Mouse (Mus musculus) spleen, adult 2 months (tissue): ENCODE data around the gene Rasal2. TPM values are rescaled to one million over a fixed set of nuclear protein-coding genes. Genes with fewer than 3 reads are reported as not detected.

Source experiments
- DNase-seq, 2 experiments: peaks; one replicate each; pipeline versions ENCODE4 v3.0.0 to v3.0.0-alpha.2; 2012 to 2021; ENCODE audit warnings: low spot score in 2 of 2, low read depth in 1 of 2
- H3K27ac ChIP-seq: fragments of 200-500 bp; 2 replicates; pipeline ENCODE4 v1.5.1; 2012; ENCODE audit warnings: low read length, inconsistent platforms; ENCODE audit not compliant: insufficient read depth
- H3K27me3 ChIP-seq: fragments of 200-500 bp; 2 replicates; pipeline ENCODE4 v1.6.1; 2012; ENCODE audit warnings: mild to moderate bottlenecking, moderate library complexity, low read length, inconsistent platforms; ENCODE audit not compliant: control insufficient read depth, insufficient read depth
- H3K36me3 ChIP-seq: fragments of 200-500 bp; 2 replicates; pipeline ENCODE4 v1.6.1; 2012; ENCODE audit warnings: mild to moderate bottlenecking, low read length, inconsistent platforms; ENCODE audit not compliant: control insufficient read depth, insufficient read depth
- H3K4me1 ChIP-seq: fragments of 200-500 bp; 2 replicates; pipeline ENCODE4 v1.6.1; 2011; ENCODE audit warnings: inconsistent platforms; ENCODE audit not compliant: control insufficient read depth, insufficient read depth, insufficient read length
- H3K4me3 ChIP-seq: fragments of 200-500 bp; 2 replicates; pipeline ENCODE4 v1.5.1; 2011; ENCODE audit warnings: mild to moderate bottlenecking, inconsistent platforms; ENCODE audit not compliant: insufficient read depth, insufficient read length; ENCODE audit errors: extremely low read depth
- CTCF ChIP-seq: fragments of 200-500 bp; IDR thresholded peaks from 2 replicates; pipeline ENCODE4 v1.5.1; 2011; ENCODE audit warnings: mild to moderate bottlenecking, inconsistent platforms; ENCODE audit not compliant: insufficient read depth, insufficient read length, insufficient replicate concordance; ENCODE audit errors: extremely low read depth
- POLR2A ChIP-seq: fragments of 200-500 bp; IDR thresholded peaks from 2 replicates; pipeline ENCODE4 v1.6.1; 2011; ENCODE audit warnings: low read depth, low read length, inconsistent platforms
- WGBS: fragments of 180-500 bp; shearing (Covaris S2); methylation state at CpG from one replicate; pipeline ENCODE4 v1.1.7; 2018; 5-methylcytosine and 5-hydroxymethylcytosine counted together
- polyA plus RNA-seq: library from polyadenylated mRNA; depleted of rRNA; stranded (reverse); fragments of >200 nt; gene quantifications from 2 replicates; pipeline ENCODE4 v1.2.3, GENCODE M21; 2012

Gene Rasal2
- polyA plus RNA-seq, 1 experiment, result 1.1 TPM

GRCm38 (mm10) chr1:157301266-157301665 is 111.1 kb downstream of the Rasal2 start:
- 75% methylated on average over 1 of the region's 1 CpGs for WGBS
- Histone ChIP-seq H3K27me3 (no peaks in the 10 kb centered on the region), H3K36me3 (no peaks in the 10 kb centered on the region), H3K27ac (no peak overlapping the region), H3K4me1 (no peaks in the 10 kb centered on the region), H3K4me3 (no peak overlapping the region)
- TF ChIP-seq POLR2A (no peak), CTCF (no peak)
- DNase-seq, result no peak

GRCm38 (mm10) chr1:157299559-157299958 is 112.8 kb downstream of the Rasal2 start:
- Histone ChIP-seq H3K4me3 (no peak overlapping the region), H3K4me1 (no peaks in the 10 kb centered on the region), H3K27ac (no peak overlapping the region), H3K36me3 (no peaks in the 10 kb centered on the region), H3K27me3 (no peaks in the 10 kb centered on the region)
- DNase-seq, result no peak
- no peak for TF ChIP-seq POLR2A
- TF ChIP-seq CTCF, result no peak
- WGBS, result 87% methylated on average over 2 of the region's 2 CpGs

GRCm38 (mm10) chr1:157298990-157299389 is 113.4 kb downstream of the Rasal2 start:
- 17% methylated on average over 2 of the region's 2 CpGs for WGBS
- Histone ChIP-seq H3K36me3 (no peaks in the 10 kb centered on the region), H3K27ac (no peak overlapping the region), H3K27me3 (no peaks in the 10 kb centered on the region), H3K4me3 (no peak overlapping the region), H3K4me1 (no peaks in the 10 kb centered on the region)
- no peak for DNase-seq
- TF ChIP-seq POLR2A, result no peak
- no peak for TF ChIP-seq CTCF

GRCm38 (mm10) chr1:157297137-157297536 is 115.3 kb downstream of the Rasal2 start:
- TF ChIP-seq CTCF (no peak), POLR2A (no peak)
- no peak for DNase-seq
- Histone ChIP-seq H3K27ac (no peak overlapping the region), H3K4me3 (no peak overlapping the region), H3K4me1 (no peaks in the 10 kb centered on the region), H3K27me3 (no peaks in the 10 kb centered on the region), H3K36me3 (no peaks in the 10 kb centered on the region)
- 32% methylated on average over 1 of the region's 1 CpGs for WGBS

GRCm38 (mm10) chr1:157295868-157296267 is 116.5 kb downstream of the Rasal2 start:
- TF ChIP-seq POLR2A (no peak), CTCF (no peak)
- DNase-seq, result no peak
- 87% methylated on average over 3 of the region's 3 CpGs for WGBS
- Histone ChIP-seq H3K4me3 (no peak overlapping the region), H3K4me1 (no peaks in the 10 kb centered on the region), H3K27ac (no peak overlapping the region), H3K36me3 (no peaks in the 10 kb centered on the region), H3K27me3 (no peaks in the 10 kb centered on the region)

GRCm38 (mm10) chr1:157290173-157290572 is 122.2 kb downstream of the Rasal2 start:
- no peak for TF ChIP-seq POLR2A
- no peak for TF ChIP-seq CTCF
- Histone ChIP-seq H3K4me1 (no peaks in the 10 kb centered on the region), H3K4me3 (no peak overlapping the region), H3K27me3 (no peaks in the 10 kb centered on the region), H3K36me3 (no peaks in the 10 kb centered on the region), H3K27ac (no peak overlapping the region)
- DNase-seq, result no peak
- WGBS, result 89% methylated on average over 2 of the region's 2 CpGs

GRCm38 (mm10) chr1:157289251-157289650 is 123.1 kb downstream of the Rasal2 start:
- no peak for DNase-seq
- 94% methylated on average over 2 of the region's 2 CpGs for WGBS
- Histone ChIP-seq H3K4me1 (no peaks in the 10 kb centered on the region), H3K27ac (no peak overlapping the region), H3K36me3 (no peaks in the 10 kb centered on the region), H3K4me3 (no peak overlapping the region), H3K27me3 (no peaks in the 10 kb centered on the region)
- TF ChIP-seq CTCF (no peak), POLR2A (no peak)
